Mouse (Mus musculus) thymus, adult 2 months (tissue): ENCODE measurements at regions not wholly inside any gene's neighbourhood (a gene's known extent, or its start where the extent isn't known, plus 50 kb on each side); places are given as distances from the start of the nearest gene placed in this dataset.

Experiments
- CTCF ChIP-seq: fragments of 200-500 bp; IDR thresholded peaks from 2 replicates; pipeline ENCODE4 v1.5.1; 2012; ENCODE audit warnings: mild to moderate bottlenecking, control low read depth, low read length, moderate library complexity, borderline replicate concordance; ENCODE audit not compliant: control insufficient read depth, poor library complexity, insufficient read depth; ENCODE audit errors: extremely low read depth
- POLR2A ChIP-seq: fragments of 200-500 bp; IDR thresholded peaks from 2 replicates; pipeline ENCODE4 v1.6.1; 2012; ENCODE audit warnings: mild to moderate bottlenecking, low read length, control low read depth, moderate library complexity; ENCODE audit not compliant: control insufficient read depth, poor library complexity, insufficient read depth; ENCODE audit errors: extremely low read depth

DNA sequence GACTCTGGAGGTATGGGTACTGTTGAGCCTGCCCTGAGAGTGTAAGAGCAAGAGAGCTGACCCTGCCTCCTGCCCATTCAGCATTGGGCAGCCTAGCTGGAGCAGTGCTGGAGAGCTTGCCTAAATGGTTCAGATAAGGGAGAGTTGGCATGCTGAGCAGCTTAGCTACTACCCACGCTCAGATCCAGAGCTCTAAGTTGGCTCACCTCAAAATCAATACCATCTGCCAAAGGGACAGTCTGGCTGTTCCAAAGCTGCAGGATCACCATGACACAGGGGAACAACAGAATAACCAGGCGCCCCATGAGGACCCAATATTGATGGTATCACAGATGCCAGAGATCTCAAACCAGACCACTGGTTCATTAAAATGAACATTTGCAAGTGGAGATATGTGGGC is 152.9 kb downstream of the Phf3 start:
- no peak for TF ChIP-seq CTCF
- TF ChIP-seq POLR2A, result no peak
